Mouse (Mus musculus): ENCODE results near the gene Phlpp1. TPM values are rescaled to one million over a fixed set of nuclear protein-coding genes. Genes with fewer than 3 reads are reported as not detected.
"Not testable (repeated sequence)": the region's sequence is repeated elsewhere in the genome, so short reads cannot be mapped to it uniquely, and the experiment has no call there.

Phlpp1 gene
- polyA plus RNA-seq, 1 experiment from 2014 or later: 5.1 TPM

DNA sequence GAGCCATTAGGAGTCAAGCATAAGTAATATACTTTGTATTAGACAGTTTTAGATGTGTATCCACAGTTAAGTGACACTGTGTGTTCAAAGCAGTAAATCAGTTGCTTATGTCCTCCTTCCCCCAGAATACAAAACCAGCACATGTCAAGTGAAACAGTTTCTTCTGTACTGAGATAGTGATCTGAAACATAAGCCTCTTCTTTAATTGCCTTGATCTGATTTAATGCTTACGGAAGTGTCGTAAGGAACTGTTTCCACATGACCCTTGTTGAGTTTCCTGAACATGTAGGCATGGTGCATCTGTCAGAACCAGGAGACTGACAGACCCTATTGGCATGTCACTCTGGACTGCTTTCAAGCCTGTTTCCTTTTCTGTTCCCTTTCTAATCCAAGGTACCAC is 118.0 kb downstream of the Phlpp1 start:
- 66% methylated on average over 2 of the region's 2 CpGs for WGBS

DNA sequence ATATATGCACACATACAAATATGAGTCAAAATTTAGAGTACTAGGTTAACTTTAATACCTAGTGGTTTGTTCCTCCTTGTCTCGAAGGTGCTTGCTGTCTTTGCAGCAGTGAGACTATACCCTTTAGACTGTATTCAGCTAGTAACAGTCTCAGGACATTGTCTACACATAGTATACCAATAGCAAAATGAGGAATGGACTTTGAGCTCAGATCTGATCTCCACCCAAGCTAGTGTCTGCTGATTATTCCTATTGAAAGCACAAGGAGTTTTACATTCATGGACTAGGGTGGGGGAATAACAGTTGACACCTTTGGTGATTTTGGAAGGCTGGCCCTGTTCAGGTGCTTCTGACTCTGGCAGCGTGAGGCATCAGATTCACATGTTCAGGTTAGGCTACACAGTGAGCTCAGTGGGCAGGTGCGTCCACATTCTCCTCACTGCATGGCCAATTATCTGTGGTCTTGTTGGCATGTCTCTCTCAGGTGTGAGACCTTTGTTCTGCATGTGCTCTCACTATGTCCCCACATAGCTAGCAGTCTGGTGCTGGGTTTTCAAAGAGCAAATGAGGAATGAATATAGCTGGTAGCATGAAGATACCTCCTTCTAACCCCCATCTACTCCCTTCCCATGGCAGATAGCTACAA is 138.0 kb downstream of the Phlpp1 start:
- Histone ChIP-seq H3K9ac (no peak overlapping the region), H3K36me3 (no peaks in the 10 kb centered on the region), H3K27ac (no peak overlapping the region), H3K4me2 (replicated peaks) (no peak overlapping the region), H3K9me3 (no peaks in the 10 kb centered on the region), H3K27me3 (no peaks in the 10 kb centered on the region), H3K4me1 (no peaks in the 10 kb centered on the region), H3K4me3 (no peak overlapping the region)
- no peak for ATAC-seq (ENCODE audit: insufficient number of reproducible peaks, insufficient read depth, low FRiP score, low TSS enrichment)
- WGBS: 92% methylated on average over 3 of the region's 3 CpGs

More for the DNA sequence above, 118.0 kb downstream of the Phlpp1 start:
- H3K36me3 ChIP-seq: no peaks in the 10 kb centered on the region
- no peak overlapping the region for H3K27ac ChIP-seq
- no peak overlapping the region for H3K9ac ChIP-seq
- no peak overlapping the region for H3K4me2 ChIP-seq (replicated peaks)
- no peaks in the 10 kb centered on the region for H3K4me1 ChIP-seq
- no peak overlapping the region for H3K4me3 ChIP-seq
- no peak for ATAC-seq (ENCODE audit: insufficient number of reproducible peaks, insufficient read depth, low FRiP score, low TSS enrichment)
- no peaks in the 10 kb centered on the region for H3K9me3 ChIP-seq
- no peaks in the 10 kb centered on the region for H3K27me3 ChIP-seq

- H3K36me3 ChIP-seq: no peaks in the 10 kb centered on the region
- 82% methylated on average over 2 of the region's 2 CpGs for whole genome bisulfite sequencing
- H3K4me1 ChIP-seq: no peaks in the 10 kb centered on the region
- no peaks in the 10 kb centered on the region for H3K9me3 ChIP-seq
- no peak for ATAC-seq (ENCODE audit: insufficient number of reproducible peaks, insufficient read depth, low FRiP score, low TSS enrichment)
- H3K4me2 ChIP-seq (replicated peaks): no peak overlapping the region
- H3K9ac ChIP-seq: no peak overlapping the region
- no peaks in the 10 kb centered on the region for H3K27me3 ChIP-seq
- no peak overlapping the region for H3K4me3 ChIP-seq
- no peak overlapping the region for H3K27ac ChIP-seq
These were observed 138.7 kb downstream of the Phlpp1 start for GRCm38 (mm10) chr1:106310285-106310684.

- 95% methylated on average over 2 of the region's 2 CpGs for WGBS
- not testable (repeated sequence) for H3K4me2 ChIP-seq (replicated peaks); H3K27me3 ChIP-seq; H3K9ac ChIP-seq; H3K4me1 ChIP-seq; H3K27ac ChIP-seq; H3K4me3 ChIP-seq; ATAC-seq (ENCODE audit: insufficient number of reproducible peaks, insufficient read depth, low FRiP score, low TSS enrichment); H3K36me3 ChIP-seq; H3K9me3 ChIP-seq
These were observed 140.3 kb downstream of the Phlpp1 start for GRCm38 (mm10) chr1:106311830-106312229.

GRCm38 (mm10) chr1:106314476-106314875 is 142.9 kb downstream of the Phlpp1 start:
- WGBS: 85% methylated on average over 4 of the region's 4 CpGs

DNA sequence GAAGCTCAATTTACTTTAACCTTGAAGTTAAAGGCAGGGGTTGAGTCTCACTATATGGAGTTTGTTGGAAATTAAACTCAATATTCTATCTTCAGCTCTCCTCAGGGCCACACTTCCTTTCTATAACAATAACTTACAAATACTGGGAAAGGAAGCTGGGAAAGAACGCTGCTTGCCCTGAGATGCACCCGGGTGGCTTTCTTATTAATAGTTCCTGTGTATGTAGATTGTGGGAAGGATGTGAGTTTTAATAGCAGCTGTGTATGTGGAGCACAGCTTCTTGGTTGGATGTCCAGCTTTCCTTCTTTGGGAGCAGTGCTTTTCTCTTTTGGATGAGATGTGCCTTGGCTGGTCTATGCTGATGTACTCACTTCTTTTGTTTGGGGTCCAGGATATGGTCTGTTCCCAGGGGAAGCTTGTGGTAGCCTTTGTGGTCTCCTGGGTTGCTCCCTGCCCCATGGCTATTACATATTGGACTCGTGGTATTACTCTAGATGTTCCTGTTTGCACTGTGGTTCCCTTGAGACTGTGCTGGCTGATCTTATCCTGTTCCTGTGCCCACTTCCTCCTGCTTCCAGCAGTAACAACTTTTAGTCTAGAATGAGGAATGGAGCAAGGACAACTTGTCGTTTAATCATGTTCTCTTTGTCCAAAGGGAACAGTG is 145.2 kb downstream of the Phlpp1 start:
- Histone ChIP-seq H3K27ac (no peak overlapping the region), H3K9me3 (no peaks in the 10 kb centered on the region), H3K4me1 (no peaks in the 10 kb centered on the region), H3K4me2 (replicated peaks) (no peak overlapping the region), H3K36me3 (no peaks in the 10 kb centered on the region), H3K4me3 (no peak overlapping the region), H3K27me3 (no peaks in the 10 kb centered on the region), H3K9ac (no peak overlapping the region)
- no peak for ATAC-seq (ENCODE audit: insufficient number of reproducible peaks, insufficient read depth, low FRiP score, low TSS enrichment)
- WGBS: 83% methylated on average over 4 of the region's 4 CpGs

More at GRCm38 (mm10) chr1:106314476-106314875, 142.9 kb downstream of the Phlpp1 start:
- Histone ChIP-seq H3K9me3 (no peaks in the 10 kb centered on the region), H3K27ac (no peak overlapping the region), H3K4me2 (replicated peaks) (no peak overlapping the region), H3K27me3 (no peaks in the 10 kb centered on the region), H3K36me3 (no peaks in the 10 kb centered on the region), H3K4me1 (no peaks in the 10 kb centered on the region), H3K4me3 (no peak overlapping the region), H3K9ac (no peak overlapping the region)
- no peak for ATAC-seq (ENCODE audit: insufficient number of reproducible peaks, insufficient read depth, low FRiP score, low TSS enrichment)

GRCm38 (mm10) chr1:106318341-106318740 is 146.8 kb downstream of the Phlpp1 start:
- Histone ChIP-seq H3K4me2 (replicated peaks) (no peak overlapping the region), H3K9ac (no peak overlapping the region), H3K36me3 (no peaks in the 10 kb centered on the region), H3K4me1 (no peaks in the 10 kb centered on the region), H3K4me3 (no peak overlapping the region), H3K27me3 (no peaks in the 10 kb centered on the region), H3K9me3 (no peaks in the 10 kb centered on the region), H3K27ac (no peak overlapping the region)
- no peak for ATAC-seq (ENCODE audit: insufficient number of reproducible peaks, insufficient read depth, low FRiP score, low TSS enrichment)
- WGBS: 74% methylated on average over 5 of the region's 5 CpGs

DNA sequence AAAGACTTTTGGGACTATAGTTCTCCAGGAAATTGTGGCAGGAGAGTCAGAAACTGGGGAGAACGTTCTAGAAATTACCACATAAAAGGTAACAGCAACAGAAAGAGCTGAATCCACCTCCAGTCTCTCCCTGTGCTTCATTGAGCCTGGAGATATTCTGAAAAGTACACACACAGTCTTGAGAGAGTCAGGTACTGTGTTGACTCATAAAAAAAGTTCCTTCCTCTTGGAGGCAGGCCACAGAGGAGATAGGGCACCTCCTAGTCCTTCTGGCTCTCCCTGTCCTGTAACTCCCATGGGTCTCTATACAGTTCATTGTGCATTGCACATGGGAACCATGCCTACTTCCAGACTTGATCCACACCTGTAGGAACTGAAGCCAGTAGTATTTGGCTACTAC is 149.0 kb downstream of the Phlpp1 start:
- no peak overlapping the region for H3K27ac ChIP-seq
- 94% methylated on average over 1 of the region's 1 CpGs for WGBS
- no peak overlapping the region for H3K4me3 ChIP-seq
- ATAC-seq (ENCODE audit: insufficient number of reproducible peaks, insufficient read depth, low FRiP score, low TSS enrichment): no peak
- no peaks in the 10 kb centered on the region for H3K4me1 ChIP-seq
- no peaks in the 10 kb centered on the region for H3K9me3 ChIP-seq
- H3K9ac ChIP-seq: no peak overlapping the region
- no peak overlapping the region for H3K4me2 ChIP-seq (replicated peaks)
- no peaks in the 10 kb centered on the region for H3K36me3 ChIP-seq
- no peaks in the 10 kb centered on the region for H3K27me3 ChIP-seq

GRCm38 (mm10) chr1:106321432-106322126 is 150.0 kb downstream of the Phlpp1 start:
- no peak for ATAC-seq (ENCODE audit: insufficient number of reproducible peaks, insufficient read depth, low FRiP score, low TSS enrichment)
- Histone ChIP-seq H3K27ac (no peak overlapping the region), H3K27me3 (no peaks in the 10 kb centered on the region), H3K36me3 (no peaks in the 10 kb centered on the region), H3K9me3 (no peaks in the 10 kb centered on the region), H3K4me2 (replicated peaks) (no peak overlapping the region), H3K9ac (no peak overlapping the region), H3K4me3 (no peak overlapping the region), H3K4me1 (no peaks in the 10 kb centered on the region)
- 86% methylated on average over 8 of the region's 8 CpGs for whole genome bisulfite sequencing

GRCm38 (mm10) chr1:106326691-106327090 is 155.1 kb downstream of the Phlpp1 start:
- Histone ChIP-seq H3K4me3 (no peak overlapping the region), H3K27ac (no peak overlapping the region), H3K9ac (no peak overlapping the region), H3K4me1 (no peaks in the 10 kb centered on the region), H3K36me3 (no peaks in the 10 kb centered on the region), H3K9me3 (no peaks in the 10 kb centered on the region), H3K4me2 (replicated peaks) (no peak overlapping the region), H3K27me3 (no peaks in the 10 kb centered on the region)
- 80% methylated on average over 2 of the region's 2 CpGs for WGBS
- ATAC-seq (ENCODE audit: insufficient number of reproducible peaks, insufficient read depth, low FRiP score, low TSS enrichment): no peak

GRCm38 (mm10) chr1:106342100-106342499 is 170.5 kb downstream of the Phlpp1 start:
- H3K27ac ChIP-seq: no peak overlapping the region
- ATAC-seq (ENCODE audit: insufficient number of reproducible peaks, insufficient read depth, low FRiP score, low TSS enrichment): no peak
- H3K36me3 ChIP-seq: no peaks in the 10 kb centered on the region
- no peaks in the 10 kb centered on the region for H3K4me1 ChIP-seq
- no peaks in the 10 kb centered on the region for H3K9me3 ChIP-seq
- no peak overlapping the region for H3K4me3 ChIP-seq
- no peak overlapping the region for H3K9ac ChIP-seq
- H3K4me2 ChIP-seq (replicated peaks): no peak overlapping the region
- H3K27me3 ChIP-seq: no peaks in the 10 kb centered on the region
- WGBS: 83% methylated on average over 3 of the region's 3 CpGs

DNA sequence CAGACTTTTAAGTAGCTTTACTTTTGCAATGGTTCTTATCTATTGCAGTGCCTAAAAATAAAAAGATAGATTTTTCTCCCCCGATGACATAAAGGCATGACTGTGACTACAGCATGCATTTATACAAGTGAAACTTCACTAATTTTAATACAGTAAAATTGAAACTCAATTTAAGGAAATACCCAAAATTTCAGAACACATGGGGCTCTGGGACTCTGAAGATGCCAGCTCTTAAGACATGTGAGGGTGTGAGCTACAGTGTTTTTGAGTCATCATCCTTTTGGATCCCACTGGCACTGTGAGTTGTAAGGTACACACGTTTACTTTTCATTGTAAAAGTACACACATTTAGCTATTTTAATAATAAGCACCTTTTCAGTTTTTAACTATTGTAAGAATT is 173.7 kb downstream of the Phlpp1 start:
- H3K4me2 ChIP-seq (replicated peaks): no peak overlapping the region
- H3K9ac ChIP-seq: no peak overlapping the region
- H3K27ac ChIP-seq: no peak overlapping the region
- H3K9me3 ChIP-seq: no peaks in the 10 kb centered on the region
- 90% methylated on average over 2 of the region's 2 CpGs for WGBS
- no peaks in the 10 kb centered on the region for H3K36me3 ChIP-seq
- no peak overlapping the region for H3K4me3 ChIP-seq
- H3K4me1 ChIP-seq: no peaks in the 10 kb centered on the region
- H3K27me3 ChIP-seq: no peaks in the 10 kb centered on the region
- ATAC-seq (ENCODE audit: insufficient number of reproducible peaks, insufficient read depth, low FRiP score, low TSS enrichment): no peak

All from embryonic facial prominence, embryonic 12.5 days (tissue).